Mouse (Mus musculus) stomach, embryonic 16.5 days (tissue): ENCODE measurements around the gene Synrg. TPM values are rescaled to one million over a fixed set of nuclear protein-coding genes. Genes with fewer than 3 reads are reported as not detected.

Source experiments
- ATAC-seq: fragments of 200-750 bp; cut with Nextera tagmentation; 2 replicates; pipeline ENCODE4 v1.8.0; 2017; ENCODE audit warnings: moderate number of reproducible peaks, moderate TSS enrichment; ENCODE audit not compliant: insufficient read depth, low FRiP score
- H3K27ac ChIP-seq: fragments of 300-500 bp; sonication (generic); 2 replicates; pipeline ENCODE4 v1.5.1; 2014; ENCODE audit warnings: low read length
- H3K27me3 ChIP-seq: fragments of 300-500 bp; sonication (generic); 2 replicates; pipeline ENCODE4 v1.6.1; 2014; ENCODE audit warnings: low read length, control low read depth, mixed read lengths; ENCODE audit not compliant: control insufficient read depth, insufficient read depth
- H3K36me3 ChIP-seq: fragments of 300-500 bp; sonication (generic); 2 replicates; pipeline ENCODE4 v1.6.1; 2014; ENCODE audit warnings: low read length; ENCODE audit not compliant: control insufficient read depth, insufficient read depth
- H3K4me1 ChIP-seq: fragments of 300-500 bp; sonication (generic); 2 replicates; pipeline ENCODE4 v1.6.1; 2014; ENCODE audit warnings: low read length, control low read depth, mixed read lengths; ENCODE audit not compliant: control insufficient read depth, insufficient read depth
- H3K4me2 ChIP-seq: fragments of 300-500 bp; sonication (generic); 2 replicates; pipeline ENCODE4 v1.6.1; 2014; ENCODE audit warnings: low read depth, low read length, mixed read lengths
- H3K4me3 ChIP-seq: fragments of 300-500 bp; sonication (generic); replicated peaks from 2 replicates; pipeline ENCODE4 v1.5.1; 2014; ENCODE audit warnings: mild to moderate bottlenecking, low read length
- H3K9ac ChIP-seq: fragments of 300-500 bp; sonication (generic); 2 replicates; pipeline ENCODE4 v1.6.1; 2014; ENCODE audit warnings: low read length
- H3K9me3 ChIP-seq: fragments of 300-500 bp; sonication (generic); replicated peaks from 2 replicates; pipeline ENCODE4 v1.6.1; 2016; ENCODE audit warnings: low read length, control low read depth; ENCODE audit not compliant: control insufficient read depth
- WGBS: fragments of 180-500 bp; shearing (Covaris S2); extraction: QIAGEN DNeasy Blood & Tissue Kit; methylation state at CpG from one replicate; pipeline ENCODE4 v1.1.7; 2014; 5-methylcytosine and 5-hydroxymethylcytosine counted together
- polyA plus RNA-seq: library from polyadenylated mRNA; unstranded; fragments of >200 nt; fragmentation: Nextera tagmentation; extraction: Ambion mirVana; gene quantifications from 2 replicates; pipeline ENCODE4 v1.2.1, GENCODE M21; 2015

The Synrg gene
- polyA plus RNA-seq, 1 experiment from 2014 or later = 11.7 TPM

DNA sequence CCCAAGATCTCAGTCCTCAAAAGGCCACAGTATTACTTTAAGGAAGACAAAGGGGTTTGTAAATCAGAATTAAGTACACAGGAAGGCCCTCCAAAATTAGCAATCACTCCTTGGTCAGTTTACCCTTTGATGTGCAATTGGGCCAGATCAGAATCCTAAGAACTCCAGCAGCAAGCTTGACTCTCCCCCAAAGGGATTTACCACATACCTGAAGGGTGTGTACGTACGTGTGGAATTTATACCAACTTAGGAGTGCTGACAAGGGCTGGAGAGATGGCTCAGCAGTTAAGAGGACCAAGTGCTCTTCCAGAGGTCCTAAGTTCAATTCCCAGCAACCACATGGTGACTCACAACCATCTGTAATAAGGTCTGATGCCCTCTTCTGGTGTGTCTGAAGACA is 97.7 kb downstream of the Synrg start:
- peaks cover 1% of the 10 kb centered on the region for H3K4me1 ChIP-seq
- no peaks in the 10 kb centered on the region for H3K36me3 ChIP-seq
- no peak overlapping the region for H3K4me2 ChIP-seq
- no peak overlapping the region for H3K4me3 ChIP-seq
- ATAC-seq = no peak
- no peaks in the 10 kb centered on the region for H3K9me3 ChIP-seq
- no peak overlapping the region for H3K27ac ChIP-seq
- no peaks in the 10 kb centered on the region for H3K27me3 ChIP-seq
- WGBS = 80% methylated on average over 2 of the region's 2 CpGs
- H3K9ac ChIP-seq = no peak overlapping the region

DNA sequence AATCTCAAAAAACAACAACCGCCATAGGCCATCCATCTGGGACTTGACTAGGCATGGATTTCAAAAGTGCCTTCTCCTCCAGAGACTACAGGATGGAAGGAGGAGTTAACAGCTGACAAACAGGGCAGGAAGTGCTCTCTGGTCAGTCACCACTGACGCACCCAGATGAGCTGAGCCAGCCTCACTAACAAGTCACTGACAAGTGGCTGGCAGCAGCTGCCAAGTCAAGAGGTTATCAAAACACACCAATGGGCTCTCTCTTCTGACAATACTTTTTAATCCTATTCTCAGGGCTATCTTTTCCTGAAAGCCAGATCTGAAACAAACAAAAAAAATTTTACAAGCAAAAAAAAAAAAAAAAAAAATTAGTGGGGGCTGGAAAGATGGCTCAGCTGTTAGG is 98.6 kb downstream of the Synrg start:
- Histone ChIP-seq H3K36me3 (no peaks in the 10 kb centered on the region), H3K27me3 (peaks cover 4% of the 10 kb centered on the region; the same call in 1 of the 2 replicates), H3K4me3 (no peak overlapping the region), H3K27ac (no peak overlapping the region), H3K9ac (no peak overlapping the region), H3K9me3 (no peaks in the 10 kb centered on the region), H3K4me2 (no peak overlapping the region), H3K4me1 (peaks cover 9% of the 10 kb centered on the region)
- 47% methylated on average over 2 of the region's 2 CpGs for WGBS
- no peak for ATAC-seq

DNA sequence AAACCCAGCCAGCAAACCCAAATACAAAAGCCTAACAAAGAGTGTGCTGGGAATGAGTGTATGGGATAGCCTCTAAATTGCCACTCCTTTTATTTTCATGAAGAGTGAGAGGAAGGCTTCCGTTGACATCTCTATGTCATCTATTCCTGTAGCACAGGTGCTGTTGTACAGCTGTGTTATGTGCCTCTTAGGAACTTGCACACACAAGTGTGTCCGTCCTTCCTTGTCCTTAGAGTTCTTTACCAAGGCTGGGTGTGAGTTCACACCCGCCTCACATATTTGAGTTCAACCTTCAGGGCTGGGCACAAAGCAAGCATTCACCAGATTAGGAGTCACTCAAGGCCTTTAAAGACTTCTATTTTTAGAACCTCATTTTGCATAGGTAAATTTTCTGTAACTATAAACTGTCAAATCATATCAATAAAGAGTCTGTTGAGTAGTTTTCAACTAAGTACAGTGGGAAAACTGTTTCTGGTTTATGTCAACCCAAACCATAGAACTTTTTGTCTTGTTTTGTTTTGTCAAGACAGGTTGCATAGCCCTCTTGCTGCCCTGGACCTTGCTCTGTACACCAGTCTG is 99.5 kb downstream of the Synrg start:
- Histone ChIP-seq H3K4me1 (peaks cover 13% of the 10 kb centered on the region), H3K27me3 (peaks cover 4% of the 10 kb centered on the region; the same call in 1 of the 2 replicates), H3K9me3 (no peaks in the 10 kb centered on the region), H3K4me3 (no peak overlapping the region), H3K36me3 (no peaks in the 10 kb centered on the region), H3K9ac (no peak overlapping the region), H3K27ac (peak overlapping the region; percentile 25; the same call in 1 of the 2 replicates), H3K4me2 (no peak overlapping the region)
- no peak for ATAC-seq
- 66% methylated on average over 3 of the region's 3 CpGs for WGBS

DNA sequence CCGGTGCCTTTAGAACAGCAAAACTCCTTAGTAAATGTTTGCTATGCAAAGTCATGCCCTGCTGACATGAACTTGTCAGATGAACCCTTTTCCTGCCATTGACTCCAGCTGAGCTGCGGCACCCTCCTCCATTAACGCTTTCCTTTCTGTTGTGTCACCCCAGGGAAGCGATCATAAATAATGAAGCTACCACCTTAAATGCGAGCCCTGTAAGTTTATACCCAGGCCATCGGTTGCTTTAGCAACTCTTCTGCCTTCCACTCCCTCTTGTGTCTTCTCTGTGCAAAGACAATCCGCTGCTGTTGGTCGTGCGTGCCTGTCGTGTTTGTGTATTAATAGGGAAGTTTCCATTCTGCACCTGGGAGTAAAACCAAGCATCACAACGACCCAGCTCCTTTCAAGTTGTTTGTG is 101.8 kb downstream of the Synrg start:
- 5% methylated on average over 11 of the region's 11 CpGs for WGBS

DNA sequence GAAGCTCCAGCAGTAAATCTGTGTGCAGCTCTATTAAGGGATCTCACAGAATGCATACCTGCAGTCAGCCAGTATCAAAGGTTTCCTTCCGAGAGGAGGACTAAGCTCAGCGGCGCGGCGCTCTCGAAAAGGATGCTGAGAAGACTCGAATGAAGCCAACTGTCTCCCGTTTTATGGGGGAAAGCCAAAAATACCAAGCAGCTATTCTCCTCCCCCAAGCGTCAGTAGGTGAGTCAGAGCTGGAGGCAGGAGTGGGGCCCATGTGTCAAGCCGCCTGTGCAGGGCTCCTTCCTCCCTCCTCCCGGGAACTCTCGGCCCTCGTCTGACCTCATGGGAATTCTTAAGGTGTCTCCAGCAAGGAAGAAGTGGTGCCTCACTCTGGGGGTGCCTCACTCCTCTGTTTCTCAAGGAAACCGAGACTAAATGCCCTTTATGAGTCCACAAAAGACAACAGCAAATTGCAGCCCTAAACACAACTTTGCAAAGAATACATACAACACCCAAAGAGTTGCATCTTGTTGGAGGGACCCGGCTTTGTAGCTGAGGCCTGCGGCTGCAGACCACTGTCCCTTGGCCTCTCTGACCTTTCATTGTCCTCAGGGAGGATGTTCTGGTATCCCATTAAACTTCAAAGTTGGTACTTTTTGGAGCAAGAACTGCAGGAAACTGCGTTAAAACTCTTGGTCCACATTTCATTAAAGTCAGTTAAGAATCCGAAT is 102.9 kb downstream of the Synrg start:
- Histone ChIP-seq H3K4me1 (peaks cover 16% of the 10 kb centered on the region), H3K9me3 (no peaks in the 10 kb centered on the region), H3K4me2 (peak overlapping the region; percentile 70), H3K9ac (peak overlapping the region; percentile 87), H3K36me3 (no peaks in the 10 kb centered on the region), H3K4me3 (peak overlapping the region; percentile 60), H3K27ac (peak overlapping the region; percentile 14), H3K27me3 (peaks cover 4% of the 10 kb centered on the region; the same call in 1 of the 2 replicates)
- peak; percentile 57; the same call in 1 of the 2 replicates for ATAC-seq
- WGBS = 11% methylated on average over 18 of the region's 18 CpGs

More for the DNA sequence above, 101.8 kb downstream of the Synrg start:
- H3K4me3 ChIP-seq = 0 out of 2 replicates have a peak overlapping the region, but pooled peaks have one; percentile 2
- peaks cover 16% of the 10 kb centered on the region for H3K4me1 ChIP-seq
- H3K4me2 ChIP-seq = peak overlapping the region; percentile 70
- no peaks in the 10 kb centered on the region for H3K36me3 ChIP-seq
- H3K27me3 ChIP-seq = peaks cover 4% of the 10 kb centered on the region; the same call in 1 of the 2 replicates
- ATAC-seq = no peak
- no peaks in the 10 kb centered on the region for H3K9me3 ChIP-seq
- no peak overlapping the region for H3K9ac ChIP-seq
- H3K27ac ChIP-seq = no peak overlapping the region

DNA sequence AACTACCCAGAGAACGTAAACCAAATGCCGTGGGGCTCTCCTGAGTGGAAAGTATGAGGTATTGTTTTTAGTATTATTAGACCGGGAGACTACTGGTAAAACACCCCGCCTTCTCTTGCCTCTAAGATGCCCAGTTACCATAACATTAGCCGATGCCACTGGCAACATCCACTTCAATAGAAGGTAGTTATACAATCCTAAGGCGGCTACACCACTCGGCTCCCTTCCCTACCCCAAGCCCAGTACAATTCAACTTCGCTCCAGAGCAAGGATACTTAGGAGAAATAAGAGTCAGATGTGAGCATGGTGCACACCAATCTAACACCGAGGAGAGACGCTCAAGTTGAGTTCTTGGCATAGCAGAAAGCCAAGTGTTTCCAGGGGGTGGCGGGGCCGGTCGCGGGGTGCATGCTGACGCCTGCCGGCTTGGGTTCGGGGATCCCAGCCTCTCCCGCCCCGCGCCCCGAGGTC is 103.5 kb downstream of the Synrg start:
- Histone ChIP-seq H3K27me3 (peaks cover 4% of the 10 kb centered on the region; the same call in 1 of the 2 replicates), H3K36me3 (no peaks in the 10 kb centered on the region), H3K4me2 (peak overlapping the region; percentile 70), H3K4me3 (peak overlapping the region; percentile 60), H3K9ac (peak overlapping the region; percentile 87), H3K4me1 (peaks cover 17% of the 10 kb centered on the region), H3K9me3 (no peaks in the 10 kb centered on the region), H3K27ac (peak overlapping the region; percentile 14)
- ATAC-seq = peak; percentile 15; the same call in 1 of the 2 replicates
- 2% methylated on average over 21 of the region's 21 CpGs for WGBS

DNA sequence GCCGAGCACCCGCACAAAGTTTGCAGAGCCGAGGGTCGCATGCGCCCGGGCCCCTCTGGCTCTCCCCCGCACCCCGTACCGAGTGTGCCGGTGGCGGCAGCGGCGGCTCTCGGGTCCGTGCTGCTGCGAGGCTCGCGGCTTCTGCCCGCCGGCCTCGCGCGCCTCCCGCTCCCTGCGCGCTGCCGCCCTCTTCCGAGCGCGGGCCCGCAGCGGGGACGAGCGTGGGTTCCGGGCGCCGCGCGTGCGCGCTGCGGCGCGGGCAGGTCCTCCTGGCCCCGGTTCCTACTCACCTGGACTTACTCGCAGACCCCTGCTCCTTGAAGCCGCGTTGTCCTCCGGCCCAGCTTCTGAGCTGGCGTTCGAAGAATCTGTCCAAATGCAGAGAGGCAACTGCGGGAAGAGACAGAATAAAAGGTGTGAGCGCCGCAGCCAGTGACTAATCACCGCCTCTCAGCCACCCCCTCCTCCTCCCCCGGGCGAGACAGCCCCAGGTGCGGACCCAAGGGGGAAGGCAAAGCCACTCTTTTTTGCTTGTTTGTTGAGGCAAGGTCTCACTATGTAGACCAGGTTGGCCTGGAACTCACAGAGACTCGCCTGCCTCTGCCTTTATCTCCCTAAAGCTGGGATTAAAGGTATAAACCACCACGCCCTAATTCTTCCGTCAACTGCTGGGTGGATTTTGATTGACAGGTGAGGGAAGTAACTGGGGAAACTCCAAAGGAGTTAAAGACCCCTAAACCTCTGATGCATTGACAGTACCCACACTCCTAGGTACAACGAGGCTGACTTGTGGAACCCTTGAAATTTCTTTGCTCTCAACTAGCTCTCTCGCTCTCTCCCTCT is 104.2 kb downstream of the Synrg start:
- peaks cover 21% of the 10 kb centered on the region for H3K4me1 ChIP-seq
- 3% methylated on average over 49 of the region's 63 CpGs for WGBS
- no peaks in the 10 kb centered on the region for H3K9me3 ChIP-seq
- peak overlapping the region; percentile 14 for H3K27ac ChIP-seq
- H3K9ac ChIP-seq = peak overlapping the region; percentile 87
- peak overlapping the region; percentile 70 for H3K4me2 ChIP-seq
- H3K4me3 ChIP-seq = peak overlapping the region; percentile 60
- no peaks in the 10 kb centered on the region for H3K36me3 ChIP-seq
- peak; percentile 72; the same call in 1 of the 2 replicates for ATAC-seq
- H3K27me3 ChIP-seq = peaks cover 4% of the 10 kb centered on the region; the same call in 1 of the 2 replicates

DNA sequence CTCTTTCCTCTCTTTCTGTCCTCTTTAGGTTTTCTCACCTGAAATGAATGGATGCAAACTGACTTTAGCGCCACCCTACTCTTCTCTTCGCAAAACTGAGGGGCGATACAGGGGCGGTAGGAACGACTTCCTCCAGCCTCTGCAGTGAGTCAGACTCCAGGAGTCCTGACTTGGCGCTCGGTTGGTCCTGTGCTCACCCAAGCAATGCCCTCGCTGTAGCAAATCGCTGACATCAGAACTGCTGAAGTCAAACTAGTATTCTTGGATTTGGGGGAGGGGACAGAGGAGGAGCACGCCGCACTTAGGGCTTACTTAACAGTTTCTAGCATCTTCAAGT is 104.8 kb downstream of the Synrg start, which contains the start of gene Dusp14:
Gene Dusp14 (minus strand): TSS at position 228 of the 337 bp plus-strand sequence.
- Histone ChIP-seq H3K4me1 (peaks cover 27% of the 10 kb centered on the region), H3K9ac (peak within 1 kb of the TSS; percentile 87), H3K4me3 (peak within 1 kb of the TSS; percentile 60), H3K36me3 (no peaks in the 10 kb centered on the region), H3K27me3 (peaks cover 4% of the 10 kb centered on the region; the same call in 1 of the 2 replicates), H3K9me3 (no peaks in the 10 kb centered on the region), H3K27ac (peak within 1 kb of the TSS; percentile 14), H3K4me2 (peak within 1 kb of the TSS; percentile 70)
- WGBS = 16% methylated on average over 11 of the region's 11 CpGs
- ATAC-seq = no peak
